Mouse (Mus musculus): ENCODE results near the gene Ppfibp1.

DNA sequence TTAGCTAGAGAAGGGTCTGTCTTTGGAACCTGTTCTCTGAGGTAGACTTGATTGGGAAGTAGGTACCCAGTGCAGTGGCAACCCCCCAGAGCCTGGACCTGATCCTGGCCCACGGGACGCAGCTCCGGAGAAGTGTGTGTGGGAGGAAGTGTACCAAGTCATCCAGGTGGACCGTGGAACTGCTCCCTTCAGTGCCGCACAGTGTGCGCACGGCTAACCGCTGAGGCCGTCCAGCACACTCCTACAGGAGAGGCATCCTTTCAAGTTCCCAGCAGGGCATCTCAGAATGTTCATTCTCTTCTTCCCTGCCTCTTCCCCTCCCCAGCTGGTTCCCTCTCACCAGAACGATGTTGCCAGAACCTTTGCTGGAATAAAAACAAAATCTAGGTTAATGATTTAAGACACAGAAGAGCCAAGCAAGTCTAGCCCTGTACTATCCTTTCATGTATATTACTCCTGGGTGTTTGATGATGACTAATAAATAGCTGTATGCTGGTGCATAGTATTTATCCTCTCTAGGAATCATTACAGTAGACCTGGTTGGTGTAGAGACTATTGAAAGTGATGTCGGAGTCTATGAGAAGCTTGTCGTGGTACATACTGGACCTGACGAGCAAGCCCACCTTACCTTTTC is 77.0 kb downstream of the Ppfibp1 start:
- TF ChIP-seq GATA1 (IDR thresholded peaks at IDR 0.05; ENCODE audit: borderline replicate concordance, low read length) (no peak), FLI1 (IDR thresholded peaks at IDR 0.05; ENCODE audit: low read length) (no peak)
